Mouse (Mus musculus): ENCODE measurements around the gene Cxcl15. TPM values are rescaled to one million over a fixed set of nuclear protein-coding genes. Genes with fewer than 3 reads are reported as not detected.

Gene Cxcl15
- not detected in 2 replicates for polyA plus RNA-seq (2015; fragmentation: Nextera tagmentation; extraction: Ambion mirVana)

DNA sequence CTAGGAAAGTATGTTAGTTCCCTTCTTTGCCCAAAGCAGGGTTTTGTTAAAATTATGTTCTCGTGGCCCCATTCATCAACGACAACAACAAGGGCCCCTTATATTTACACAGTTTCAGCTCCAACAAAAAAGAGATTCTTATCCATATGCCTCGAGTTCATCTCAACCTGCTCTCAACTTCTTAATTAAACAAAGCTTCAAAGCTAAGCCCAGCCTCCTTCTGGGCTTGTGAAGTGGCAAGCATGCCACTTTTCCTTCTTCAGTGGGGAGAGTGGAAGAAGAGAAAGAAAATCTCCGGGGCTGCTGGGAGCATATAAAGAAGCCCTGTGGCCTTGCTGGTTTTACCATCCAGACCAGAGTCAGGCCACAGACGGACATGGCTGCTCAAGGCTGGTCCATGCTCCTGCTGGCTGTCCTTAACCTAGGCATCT is at the start of gene Cxcl15:
Gene Cxcl15, plus strand, starts transcription at position 340 of the 431 bp plus-strand sequence.
- H3K4me1 ChIP-seq, result no peaks in the 10 kb centered on the region
- no peak within 1 kb of the TSS for H3K4me2 ChIP-seq
- H3K9me3 ChIP-seq (replicated peaks), result no peaks in the 10 kb centered on the region
- no peak within 1 kb of the TSS for H3K27ac ChIP-seq
- ATAC-seq, result no peak
- H3K27me3 ChIP-seq, result no peaks in the 10 kb centered on the region
- no peak within 1 kb of the TSS for H3K9ac ChIP-seq
- 62% methylated on average over 5 of the region's 5 CpGs for WGBS
- H3K36me3 ChIP-seq (ENCODE audit: poor library complexity, severe bottlenecking), result no peaks in the 10 kb centered on the region
- no peak within 1 kb of the TSS for H3K4me3 ChIP-seq

DNA sequence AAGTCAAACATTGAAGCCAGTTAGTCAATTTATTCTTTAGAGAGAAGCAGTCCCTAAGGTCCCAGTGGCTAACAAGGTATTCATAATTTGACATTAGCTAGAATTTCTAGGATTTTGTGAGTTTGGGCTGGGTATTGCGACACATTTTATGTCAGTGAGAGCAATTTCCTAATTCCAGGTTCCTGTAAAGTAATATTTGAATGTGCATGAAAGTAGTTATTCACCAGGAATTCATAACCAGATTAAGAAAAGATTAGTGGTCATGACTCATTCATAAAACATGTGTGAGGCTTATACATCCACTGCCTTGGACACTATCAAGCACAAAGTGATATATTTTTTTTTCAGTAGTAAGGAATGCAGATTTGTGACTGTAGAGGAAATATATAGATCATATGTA is 40.4 kb upstream of the Cxcl15 start:
- Histone ChIP-seq H3K36me3 (ENCODE audit: poor library complexity, severe bottlenecking) (no peaks in the 10 kb centered on the region), H3K4me3 (no peak overlapping the region), H3K27me3 (peaks cover 18% of the 10 kb centered on the region), H3K4me1 (peaks cover 14% of the 10 kb centered on the region), H3K27ac (no peak overlapping the region), H3K4me2 (no peak overlapping the region), H3K9ac (no peak overlapping the region), H3K9me3 (replicated peaks) (no peaks in the 10 kb centered on the region)
- WGBS, result 96% methylated on average over 1 of the region's 1 CpGs
- ATAC-seq, result no peak

DNA sequence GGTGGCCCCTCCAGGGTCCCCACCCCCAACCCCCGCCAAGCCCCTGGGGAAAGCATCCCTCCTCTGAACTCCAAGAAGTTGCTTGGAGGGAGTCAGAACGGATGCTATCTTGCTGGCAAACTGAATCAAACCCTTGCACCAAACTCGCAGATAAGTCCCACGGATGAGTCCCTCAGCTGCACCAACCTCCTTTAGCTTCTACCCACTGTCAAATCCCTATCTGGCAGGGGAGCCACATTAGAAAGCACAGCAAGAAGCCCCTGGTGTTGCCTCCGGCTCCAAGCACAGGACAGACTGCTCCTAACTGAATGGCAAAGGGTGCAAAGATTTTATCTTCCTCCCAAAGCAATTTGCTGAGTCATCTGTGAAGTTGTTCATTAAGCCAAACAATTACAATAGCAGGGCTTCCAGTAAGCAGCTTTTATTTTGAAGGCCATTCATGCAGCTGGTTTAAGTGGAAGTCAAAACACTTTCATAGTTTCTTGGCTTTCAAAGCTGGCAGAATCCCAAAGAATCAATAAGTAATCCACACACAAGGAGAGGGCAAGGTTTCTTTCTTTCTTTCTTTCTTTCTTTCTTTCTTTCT is 36.2 kb upstream of the Cxcl15 start:
- no peak overlapping the region for H3K4me2 ChIP-seq
- H3K27ac ChIP-seq, result no peak overlapping the region
- no peak for ATAC-seq

DNA sequence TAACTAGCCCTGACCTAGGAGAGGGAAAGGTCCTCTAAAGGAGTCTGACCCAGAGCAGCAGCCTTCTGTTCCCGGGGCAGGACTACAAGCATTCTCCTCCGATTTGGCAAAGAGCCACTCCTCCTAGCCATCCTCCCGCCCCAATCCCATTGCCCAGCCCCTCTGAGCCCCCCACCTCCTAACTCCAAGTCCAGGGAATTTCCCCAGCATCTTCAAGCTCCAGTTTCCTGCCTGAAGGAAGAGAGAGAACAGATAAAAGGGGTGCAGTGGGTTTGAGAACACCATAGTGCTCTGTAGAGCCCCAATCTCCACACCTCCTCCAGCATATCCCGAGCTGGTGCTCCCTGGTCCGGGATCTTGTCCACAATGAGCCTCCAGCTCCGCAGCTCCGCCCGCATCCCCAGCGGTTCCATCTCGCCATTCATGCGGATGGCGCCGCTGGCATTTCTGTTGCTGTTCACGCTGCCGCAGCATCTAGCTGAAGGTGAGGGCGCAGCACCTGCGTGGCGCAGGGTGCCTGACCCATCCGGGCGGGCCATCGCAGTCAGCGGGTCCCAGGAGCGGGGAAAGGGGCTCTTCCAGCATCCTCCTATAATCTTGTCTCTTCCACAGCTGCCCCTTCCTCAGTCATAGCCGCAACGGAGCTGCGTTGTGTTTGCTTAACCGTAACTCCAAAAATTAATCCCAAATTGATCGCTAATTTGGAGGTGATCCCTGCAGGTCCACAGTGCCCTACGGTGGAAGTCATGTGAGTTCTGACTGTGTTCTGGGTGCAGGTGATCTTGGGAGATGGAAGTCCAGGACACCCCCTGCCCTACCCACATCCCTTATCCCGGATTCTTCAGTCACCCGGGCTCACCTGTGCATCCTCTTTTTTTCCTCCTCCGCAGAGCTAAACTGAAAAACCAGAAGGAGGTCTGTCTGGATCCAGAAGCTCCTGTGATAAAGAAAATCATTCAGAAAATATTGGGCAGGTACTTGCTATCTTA is 35.0 kb upstream of the Cxcl15 start, which contains the start of gene Cxcl5:
Gene Cxcl5, plus strand, starts transcription at position 284 of the 989 bp plus-strand sequence.
- Histone ChIP-seq H3K27ac (no peak within 1 kb of the TSS), H3K9me3 (replicated peaks) (no peaks in the 10 kb centered on the region), H3K4me3 (peak within 1 kb of the TSS; percentile 45), H3K9ac (peak within 1 kb of the TSS; percentile 61), H3K27me3 (peaks cover 28% of the 10 kb centered on the region), H3K4me2 (peak within 1 kb of the TSS; percentile 75), H3K36me3 (ENCODE audit: poor library complexity, severe bottlenecking) (no peaks in the 10 kb centered on the region), H3K4me1 (peaks cover 22% of the 10 kb centered on the region)
- peak; percentile 65 for ATAC-seq
- WGBS, result 3% methylated on average over 32 of the region's 32 CpGs

More for the DNA sequence above, 36.2 kb upstream of the Cxcl15 start:
- Histone ChIP-seq H3K27me3 (peaks cover 28% of the 10 kb centered on the region), H3K4me3 (no peak overlapping the region), H3K36me3 (ENCODE audit: poor library complexity, severe bottlenecking) (no peaks in the 10 kb centered on the region), H3K9me3 (replicated peaks) (no peaks in the 10 kb centered on the region), H3K9ac (no peak overlapping the region), H3K4me1 (peaks cover 22% of the 10 kb centered on the region)
- 27% methylated on average over 5 of the region's 5 CpGs for WGBS

DNA sequence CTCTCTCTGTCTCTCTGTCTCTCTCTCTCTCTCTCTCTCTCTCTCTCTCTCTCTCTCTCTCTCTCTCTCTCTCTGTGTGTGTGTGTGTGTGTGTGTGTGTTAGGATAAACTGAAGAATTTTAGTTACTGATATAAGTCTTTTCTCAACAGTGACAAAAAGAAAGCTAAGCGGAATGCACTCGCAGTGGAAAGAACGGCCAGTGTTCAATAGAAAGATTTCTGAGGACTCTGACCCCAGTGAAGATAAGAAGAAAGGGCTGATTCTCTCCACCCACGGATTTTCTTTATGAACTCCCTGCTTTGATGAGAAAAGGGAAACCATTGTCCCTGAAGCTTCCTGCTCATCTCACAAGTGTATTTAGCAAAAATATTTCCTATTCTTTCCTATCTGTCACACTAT is 34.0 kb upstream of the Cxcl15 start:
- Histone ChIP-seq H3K27ac (no peak overlapping the region), H3K4me1 (peaks cover 22% of the 10 kb centered on the region), H3K36me3 (ENCODE audit: poor library complexity, severe bottlenecking) (no peaks in the 10 kb centered on the region), H3K4me3 (no peak overlapping the region), H3K4me2 (no peak overlapping the region), H3K9ac (no peak overlapping the region), H3K9me3 (replicated peaks) (no peaks in the 10 kb centered on the region), H3K27me3 (peaks cover 28% of the 10 kb centered on the region)
- ATAC-seq, result no peak
- 46% methylated on average over 4 of the region's 4 CpGs for whole genome bisulfite sequencing

DNA sequence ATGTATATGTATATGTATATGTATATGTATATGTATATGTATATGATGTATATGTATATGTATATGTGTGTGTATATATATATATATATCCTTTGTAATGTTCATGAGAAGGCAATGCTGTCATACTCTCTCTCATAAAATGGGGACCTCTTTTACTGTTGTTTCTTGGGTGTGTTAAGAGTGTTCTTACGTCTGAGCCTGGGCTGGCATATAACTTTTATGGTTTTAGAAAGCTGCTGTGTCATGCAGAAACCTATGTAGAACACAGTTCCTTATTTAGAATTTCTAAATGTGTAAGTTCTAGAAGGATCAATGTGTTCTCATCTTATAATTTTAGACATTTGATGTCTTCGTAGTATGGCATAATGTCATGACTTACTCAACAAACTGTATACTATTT is 33.5 kb upstream of the Cxcl15 start:
- ATAC-seq, result no peak
- no peak overlapping the region for H3K4me3 ChIP-seq
- H3K9ac ChIP-seq, result no peak overlapping the region
- H3K4me1 ChIP-seq, result peaks cover 22% of the 10 kb centered on the region
- H3K4me2 ChIP-seq, result no peak overlapping the region
- no peaks in the 10 kb centered on the region for H3K36me3 ChIP-seq (ENCODE audit: poor library complexity, severe bottlenecking)
- peaks cover 28% of the 10 kb centered on the region for H3K27me3 ChIP-seq
- no peak overlapping the region for H3K27ac ChIP-seq
- 91% methylated on average over 2 of the region's 2 CpGs for WGBS
- H3K9me3 ChIP-seq (replicated peaks), result no peaks in the 10 kb centered on the region

DNA sequence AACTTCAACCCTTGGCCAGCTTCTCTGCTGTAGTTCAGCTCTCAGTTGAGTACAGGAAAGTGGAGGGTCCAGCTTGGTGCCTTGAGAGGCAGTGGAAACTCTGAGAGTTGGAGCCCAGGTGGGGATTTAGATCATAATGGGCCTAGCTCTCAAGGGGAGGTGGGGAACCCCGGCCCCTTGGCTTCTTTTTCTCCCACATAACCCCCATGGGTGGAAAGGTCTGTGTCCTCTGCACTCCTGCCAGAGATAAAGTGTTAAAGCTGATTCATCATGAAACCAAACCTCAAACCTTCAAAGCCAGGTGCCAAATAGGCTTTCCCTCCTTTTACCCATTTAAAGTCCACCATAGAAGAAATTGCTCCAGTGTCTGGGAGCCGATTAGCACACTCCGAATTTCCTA is 32.5 kb upstream of the Cxcl15 start:
- no peak overlapping the region for H3K4me3 ChIP-seq
- H3K4me1 ChIP-seq, result peaks cover 16% of the 10 kb centered on the region
- no peaks in the 10 kb centered on the region for H3K36me3 ChIP-seq (ENCODE audit: poor library complexity, severe bottlenecking)
- no peak for ATAC-seq
- H3K4me2 ChIP-seq, result no peak overlapping the region
- H3K9ac ChIP-seq, result no peak overlapping the region
- 91% methylated on average over 3 of the region's 3 CpGs for WGBS
- peaks cover 28% of the 10 kb centered on the region for H3K27me3 ChIP-seq
- H3K9me3 ChIP-seq (replicated peaks), result no peaks in the 10 kb centered on the region
- H3K27ac ChIP-seq, result no peak overlapping the region

DNA sequence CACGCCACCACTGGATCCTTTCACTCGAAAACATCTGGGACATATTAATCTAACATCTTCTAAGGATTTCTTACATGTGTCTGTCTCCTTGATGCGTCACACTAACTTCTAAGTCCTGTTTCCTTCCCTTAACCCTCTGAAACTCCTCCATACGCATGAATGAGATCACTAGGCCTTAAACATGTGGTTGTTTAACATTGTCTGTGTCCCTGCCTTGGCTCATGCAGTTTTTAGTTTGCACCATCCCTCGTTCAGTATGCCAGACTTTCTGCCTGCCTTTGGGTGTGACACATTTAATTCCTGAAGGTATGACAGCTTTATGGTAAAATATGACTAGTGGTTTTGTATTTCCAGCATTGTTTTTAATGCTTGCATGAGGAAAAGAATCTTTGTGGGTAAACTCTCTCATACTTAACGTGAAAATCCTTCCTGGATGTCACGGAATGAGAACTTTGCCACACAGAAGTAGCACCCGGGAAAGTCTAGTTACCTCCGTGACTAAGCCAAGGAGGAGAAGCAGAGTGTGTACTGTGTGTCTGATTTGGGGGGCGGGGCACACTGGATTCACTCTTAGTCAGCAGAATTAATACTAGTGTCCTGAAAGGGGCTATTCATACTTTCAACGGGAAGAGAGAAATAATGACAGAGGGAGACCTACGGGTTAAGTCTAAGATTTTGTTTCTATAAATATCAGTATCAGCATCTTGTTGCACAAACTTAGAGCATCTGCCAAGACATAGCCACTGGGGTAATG is 30.2 kb upstream of the Cxcl15 start:
- no peak for ATAC-seq
- no peaks in the 10 kb centered on the region for H3K36me3 ChIP-seq (ENCODE audit: poor library complexity, severe bottlenecking)
- no peak overlapping the region for H3K27ac ChIP-seq
- H3K4me3 ChIP-seq, result no peak overlapping the region
- no peak overlapping the region for H3K4me2 ChIP-seq
- no peaks in the 10 kb centered on the region for H3K9me3 ChIP-seq (replicated peaks)
- WGBS, result 84% methylated on average over 12 of the region's 12 CpGs
- peaks cover 9% of the 10 kb centered on the region for H3K27me3 ChIP-seq
- no peak overlapping the region for H3K9ac ChIP-seq
- H3K4me1 ChIP-seq, result peaks cover 6% of the 10 kb centered on the region

DNA sequence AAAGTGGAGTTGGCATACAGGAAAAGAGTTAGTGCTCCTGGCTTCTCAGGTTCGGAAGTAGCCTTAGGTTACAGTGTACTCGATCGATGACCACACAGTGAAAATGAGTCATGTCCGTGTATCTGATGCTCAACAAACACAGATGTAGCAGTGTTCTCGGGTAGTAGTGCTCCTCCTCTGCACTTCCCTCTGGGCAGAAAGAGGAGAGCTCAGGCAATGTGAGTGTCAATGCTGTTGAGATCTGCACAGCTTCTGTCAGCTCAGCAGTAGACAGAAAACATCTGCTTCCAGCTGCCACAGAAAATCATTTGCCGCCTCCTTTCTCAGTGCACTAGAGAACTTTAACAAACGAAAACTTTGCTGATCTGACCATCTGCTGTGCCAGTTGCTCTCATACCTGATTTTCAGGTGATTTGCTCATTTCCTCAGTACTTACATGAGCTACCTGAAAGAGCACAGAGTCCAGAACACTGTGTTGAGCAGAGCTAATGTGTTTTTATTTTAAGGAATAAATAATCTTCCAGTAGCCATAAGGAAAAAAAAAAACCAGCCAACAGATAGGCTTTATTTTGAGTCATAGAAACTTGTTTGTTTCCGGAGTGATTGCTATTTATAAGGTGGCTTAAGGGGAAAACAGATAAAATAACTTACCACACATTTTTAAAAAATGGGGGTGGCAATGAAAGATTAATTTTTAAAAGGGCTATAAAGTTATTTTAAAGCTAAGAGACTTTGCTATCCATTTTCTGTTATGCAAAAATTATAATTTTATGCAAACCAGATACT is 28.3 kb upstream of the Cxcl15 start:
- WGBS, result 84% methylated on average over 8 of the region's 8 CpGs
- ATAC-seq, result no peak

DNA sequence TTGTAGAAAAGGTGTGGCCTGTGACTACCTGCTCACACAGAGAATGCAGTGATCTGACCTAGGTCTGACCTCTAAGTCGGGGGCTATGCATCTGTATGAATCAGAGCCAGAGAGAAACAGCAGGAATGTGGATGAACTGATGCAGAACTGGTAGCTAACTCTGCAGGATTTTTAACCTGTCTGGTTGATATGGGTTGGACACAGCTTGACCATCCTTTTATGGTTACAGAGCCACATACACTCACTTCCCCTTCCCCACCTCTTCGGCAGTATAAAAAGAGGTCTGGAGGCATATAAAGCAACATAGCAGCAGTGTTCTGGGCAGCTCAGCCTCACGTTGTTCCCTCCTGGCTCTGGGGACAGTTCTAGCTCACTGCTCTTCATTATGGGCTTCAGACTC is 26.1 kb upstream of the Cxcl15 start, which contains the start of gene Ppbp:
Gene Ppbp, plus strand, starts transcription at position 301 of the 400 bp plus-strand sequence.
- Histone ChIP-seq H3K4me1 (no peaks in the 10 kb centered on the region), H3K9ac (no peak within 1 kb of the TSS), H3K36me3 (ENCODE audit: poor library complexity, severe bottlenecking) (no peaks in the 10 kb centered on the region), H3K4me2 (no peak within 1 kb of the TSS), H3K4me3 (no peak within 1 kb of the TSS), H3K27ac (no peak within 1 kb of the TSS), H3K27me3 (no peaks in the 10 kb centered on the region), H3K9me3 (replicated peaks) (no peaks in the 10 kb centered on the region)
- ATAC-seq, result no peak
- 74% methylated on average over 3 of the region's 3 CpGs for WGBS

More for the DNA sequence above, 28.3 kb upstream of the Cxcl15 start:
- no peaks in the 10 kb centered on the region for H3K9me3 ChIP-seq (replicated peaks)
- H3K4me2 ChIP-seq, result no peak overlapping the region
- H3K9ac ChIP-seq, result no peak overlapping the region
- no peaks in the 10 kb centered on the region for H3K27me3 ChIP-seq
- H3K4me1 ChIP-seq, result no peaks in the 10 kb centered on the region
- H3K36me3 ChIP-seq (ENCODE audit: poor library complexity, severe bottlenecking), result no peaks in the 10 kb centered on the region
- H3K27ac ChIP-seq, result no peak overlapping the region
- H3K4me3 ChIP-seq, result no peak overlapping the region

DNA sequence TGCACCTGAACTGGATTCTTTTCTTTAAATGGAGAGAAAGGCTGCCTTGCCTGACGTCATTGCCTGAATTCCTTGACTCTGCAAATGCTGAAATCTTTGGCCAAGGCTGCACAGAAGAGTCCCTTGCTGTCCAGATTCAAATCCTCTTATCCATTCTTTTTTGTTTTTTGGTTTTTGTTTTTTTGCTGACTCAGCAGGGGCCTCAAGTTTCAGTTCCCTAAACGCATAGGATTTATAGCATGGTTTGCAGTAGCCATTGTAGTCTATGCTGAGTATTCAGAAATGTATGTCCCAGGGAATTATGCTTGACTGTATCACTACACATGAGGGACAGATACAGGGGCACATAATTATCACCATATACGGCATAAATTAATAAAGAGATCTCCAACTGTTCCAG is 23.0 kb upstream of the Cxcl15 start:
- Histone ChIP-seq H3K9me3 (replicated peaks) (no peaks in the 10 kb centered on the region), H3K36me3 (ENCODE audit: poor library complexity, severe bottlenecking) (no peaks in the 10 kb centered on the region), H3K27me3 (no peaks in the 10 kb centered on the region), H3K4me3 (no peak overlapping the region), H3K9ac (no peak overlapping the region), H3K4me1 (no peaks in the 10 kb centered on the region), H3K27ac (no peak overlapping the region), H3K4me2 (no peak overlapping the region)
- ATAC-seq, result no peak
- WGBS, result 63% methylated on average over 3 of the region's 3 CpGs
